Mouse (Mus musculus) embryonic facial prominence, embryonic 10.5 days (tissue): Measurements from ENCODE around the gene Tfcp2. TPM values are rescaled to one million over a fixed set of nuclear protein-coding genes. Genes with fewer than 3 reads are reported as not detected.
A peak's percentile ranks its signal among the peaks of the same experiment; 100 is the strongest.

Source experiments
- DNase-seq: peaks from one replicate; pipeline ENCODE4 v3.0.0-alpha.2; 2017; ENCODE audit warnings: low spot score
- H3K27ac ChIP-seq: fragments of 300-500 bp; sonication (generic); replicated peaks from 2 replicates; pipeline ENCODE4 v1.5.1; 2016; ENCODE audit warnings: mild to moderate bottlenecking
- H3K27me3 ChIP-seq: fragments of 300-500 bp; sonication (generic); replicated peaks from 2 replicates; pipeline ENCODE4 v1.6.1; 2016; ENCODE audit warnings: low read depth, mild to moderate bottlenecking; ENCODE audit not compliant: poor library complexity, severe bottlenecking
- H3K36me3 ChIP-seq: fragments of 300-500 bp; sonication (generic); replicated peaks from 2 replicates; pipeline ENCODE4 v1.6.1; 2016; ENCODE audit warnings: mild to moderate bottlenecking, moderate library complexity
- H3K4me1 ChIP-seq: fragments of 300-500 bp; sonication (generic); 2 replicates; pipeline ENCODE4 v1.6.1; 2016
- H3K4me3 ChIP-seq: fragments of 300-500 bp; sonication (generic); 2 replicates; pipeline ENCODE4 v1.5.1; 2016; ENCODE audit warnings: mild to moderate bottlenecking, moderate library complexity
- H3K9me3 ChIP-seq: fragments of 300-500 bp; sonication (generic); 2 replicates; pipeline ENCODE4 v1.6.1; 2016; ENCODE audit warnings: mild to moderate bottlenecking
- WGBS: fragments of 180-500 bp; shearing (Covaris S2); methylation state at CpG from one replicate; pipeline ENCODE4 v1.1.7; 2016; 5-methylcytosine and 5-hydroxymethylcytosine counted together
- polyA plus RNA-seq: library from polyadenylated mRNA; unstranded; fragments of >200 nt; fragmentation: Nextera tagmentation; extraction: Ambion mirVana; gene quantifications from 2 replicates; pipeline ENCODE4 v1.2.1, GENCODE M21; 2016

The Tfcp2 gene
- polyA plus RNA-seq, 1 experiment from 2014 or later = 38.2 TPM

DNA sequence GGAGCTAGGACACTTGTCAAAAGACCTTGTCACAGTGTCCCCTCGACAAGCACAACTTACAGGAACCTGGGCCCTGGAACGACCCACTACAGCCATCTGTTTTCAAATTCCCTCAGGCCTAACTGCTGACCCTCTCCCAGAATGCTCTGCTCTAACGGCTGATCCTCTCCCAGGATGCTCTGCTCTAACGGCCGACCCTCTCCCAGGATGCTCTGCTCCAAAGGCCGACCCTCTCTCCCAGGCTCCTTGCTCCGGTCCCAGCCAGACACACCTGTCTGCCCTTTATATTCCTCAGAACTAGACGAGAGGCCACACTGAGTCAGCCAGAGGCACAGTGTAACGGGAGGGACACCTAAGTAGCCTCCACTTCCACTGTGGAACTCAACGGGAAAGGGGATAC, 28.3 kb upstream of the Tfcp2 start:
- WGBS = 90% methylated on average over 10 of the region's 10 CpGs
- Histone ChIP-seq H3K4me1 (0 out of 2 replicates have a peak, but pooled peaks cover 4% of the 10 kb centered on the region), H3K27me3 (no peaks in the 10 kb centered on the region; the same call in 1 of the 2 replicates), H3K4me3 (no peak overlapping the region), H3K9me3 (no peaks in the 10 kb centered on the region), H3K36me3 (no peaks in the 10 kb centered on the region), H3K27ac (no peak overlapping the region)
- DNase-seq = no peak

DNA sequence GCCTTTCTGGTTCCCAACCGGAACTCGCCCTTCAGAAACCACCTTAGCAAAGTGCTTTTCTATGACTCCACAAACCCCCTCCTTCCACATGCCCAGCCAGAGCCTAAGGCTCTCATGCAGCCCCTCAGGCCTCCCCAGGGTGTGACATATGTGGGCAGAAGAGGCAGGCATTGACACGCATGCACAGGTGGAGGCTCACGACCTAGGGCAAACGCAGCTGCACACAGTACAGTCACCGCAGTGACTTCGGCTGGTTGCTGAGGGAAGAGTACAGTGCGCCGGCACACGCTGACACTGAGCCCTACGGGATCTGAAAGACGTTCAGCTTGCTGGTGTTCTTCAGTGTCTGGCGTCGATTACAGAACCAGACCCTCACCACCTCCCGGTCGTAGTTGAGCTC, 26.2 kb upstream of the Tfcp2 start:
- no peak overlapping the region for H3K27ac ChIP-seq
- 0 out of 2 replicates have a peak, but pooled peaks cover 7% of the 10 kb centered on the region for H3K4me1 ChIP-seq
- WGBS = 83% methylated on average over 16 of the region's 16 CpGs
- no peaks in the 10 kb centered on the region for H3K9me3 ChIP-seq
- no peak for DNase-seq
- no peaks in the 10 kb centered on the region for H3K27me3 ChIP-seq
- no peak overlapping the region for H3K4me3 ChIP-seq
- H3K36me3 ChIP-seq = no peaks in the 10 kb centered on the region

DNA sequence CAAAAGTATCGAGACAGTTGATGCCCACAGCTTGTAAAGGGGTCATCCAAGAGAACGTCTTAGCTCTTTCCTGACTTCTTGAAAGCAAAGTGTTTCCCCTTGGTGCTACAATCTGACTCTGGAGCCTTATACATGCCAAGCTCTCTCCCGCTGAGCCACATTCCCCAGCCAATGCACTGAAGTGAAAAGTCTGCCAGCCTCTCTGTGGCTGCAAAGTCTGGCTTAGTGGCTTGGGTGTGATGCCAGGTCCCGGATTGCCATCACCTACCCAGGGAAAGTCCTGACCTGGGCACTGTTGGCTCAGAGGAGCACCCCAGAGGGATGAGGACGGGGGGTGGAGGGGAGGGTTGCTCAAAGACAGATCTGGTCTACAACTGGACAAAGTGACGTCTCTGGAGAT, 25.0 kb upstream of the Tfcp2 start:
- 86% methylated on average over 6 of the region's 6 CpGs for WGBS
- Histone ChIP-seq H3K4me3 (no peak overlapping the region), H3K9me3 (no peaks in the 10 kb centered on the region), H3K36me3 (no peaks in the 10 kb centered on the region), H3K27me3 (no peaks in the 10 kb centered on the region), H3K4me1 (0 out of 2 replicates have a peak, but pooled peaks cover 7% of the 10 kb centered on the region), H3K27ac (no peak overlapping the region)
- no peak for DNase-seq

DNA sequence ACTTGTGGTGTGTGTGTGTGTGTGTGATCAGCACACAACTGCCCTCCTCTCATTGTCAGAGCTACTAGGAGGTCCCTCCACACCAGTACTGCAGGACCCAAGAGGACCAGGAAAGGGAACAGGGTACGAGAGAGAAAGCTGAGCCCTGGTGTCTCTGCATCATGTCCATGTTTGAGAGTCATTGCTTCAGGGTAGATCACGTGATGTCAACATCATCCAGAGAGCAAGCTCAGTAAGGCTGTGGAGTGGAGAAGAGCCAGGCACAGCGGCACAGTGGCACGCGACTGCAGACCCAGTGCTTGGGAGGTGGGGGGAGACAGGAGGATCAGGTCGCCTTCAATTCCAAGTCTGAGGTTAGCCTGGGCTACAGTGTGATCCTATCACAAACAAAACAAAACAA, 24.6 kb upstream of the Tfcp2 start:
- WGBS = 87% methylated on average over 6 of the region's 6 CpGs
- Histone ChIP-seq H3K36me3 (no peaks in the 10 kb centered on the region), H3K27me3 (no peaks in the 10 kb centered on the region), H3K4me3 (no peak overlapping the region), H3K9me3 (no peaks in the 10 kb centered on the region), H3K4me1 (0 out of 2 replicates have a peak, but pooled peaks cover 7% of the 10 kb centered on the region), H3K27ac (no peak overlapping the region)
- DNase-seq = no peak

DNA sequence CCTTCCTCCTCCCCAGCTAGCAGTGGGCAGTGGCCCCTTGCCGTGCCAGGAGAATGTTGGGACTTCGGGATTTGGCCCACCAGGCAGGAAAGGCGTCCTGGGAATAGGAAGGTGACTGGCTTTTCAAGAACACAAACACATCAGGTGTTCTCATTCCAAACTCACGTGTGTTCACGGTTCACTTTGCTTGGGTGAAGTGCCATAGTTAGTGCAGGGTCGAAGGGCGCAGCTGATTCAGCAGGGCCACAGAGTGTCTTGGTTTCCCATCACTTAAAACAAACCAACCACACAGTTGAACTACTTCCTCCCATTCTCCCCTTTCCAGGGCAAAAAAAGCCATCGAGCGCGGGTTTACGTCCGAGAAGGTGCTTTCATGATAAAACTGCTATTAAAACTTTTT, 23.6 kb upstream of the Tfcp2 start:
- Histone ChIP-seq H3K36me3 (no peaks in the 10 kb centered on the region), H3K9me3 (no peaks in the 10 kb centered on the region), H3K4me1 (0 out of 2 replicates have a peak, but pooled peaks cover 7% of the 10 kb centered on the region), H3K4me3 (no peak overlapping the region), H3K27ac (no peak overlapping the region), H3K27me3 (no peaks in the 10 kb centered on the region)
- WGBS = 85% methylated on average over 12 of the region's 12 CpGs
- DNase-seq = no peak

DNA sequence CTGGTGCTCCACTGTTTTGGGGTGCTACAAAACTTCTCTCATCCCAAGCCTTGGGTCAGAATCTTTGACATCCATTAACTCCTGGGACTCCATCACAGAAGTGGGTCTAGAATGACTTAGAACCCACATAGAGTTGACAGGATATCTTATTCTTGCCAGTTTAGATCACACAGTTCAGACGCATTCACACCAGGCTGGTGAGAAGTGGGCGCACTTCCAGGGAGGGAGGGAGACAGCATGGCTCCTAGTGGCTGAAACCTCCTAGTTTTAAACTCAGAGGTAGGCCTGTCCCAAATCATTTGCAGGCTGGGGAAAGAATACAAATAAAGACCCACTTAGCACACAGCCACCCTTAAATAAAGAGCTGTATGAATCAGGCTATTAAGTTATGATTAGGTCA, 22.6 kb upstream of the Tfcp2 start:
- Histone ChIP-seq H3K4me3 (no peak overlapping the region), H3K27ac (no peak overlapping the region), H3K9me3 (no peaks in the 10 kb centered on the region), H3K4me1 (0 out of 2 replicates have a peak, but pooled peaks cover 7% of the 10 kb centered on the region), H3K27me3 (no peaks in the 10 kb centered on the region), H3K36me3 (no peaks in the 10 kb centered on the region)
- 74% methylated on average over 2 of the region's 2 CpGs for WGBS
- no peak for DNase-seq

DNA sequence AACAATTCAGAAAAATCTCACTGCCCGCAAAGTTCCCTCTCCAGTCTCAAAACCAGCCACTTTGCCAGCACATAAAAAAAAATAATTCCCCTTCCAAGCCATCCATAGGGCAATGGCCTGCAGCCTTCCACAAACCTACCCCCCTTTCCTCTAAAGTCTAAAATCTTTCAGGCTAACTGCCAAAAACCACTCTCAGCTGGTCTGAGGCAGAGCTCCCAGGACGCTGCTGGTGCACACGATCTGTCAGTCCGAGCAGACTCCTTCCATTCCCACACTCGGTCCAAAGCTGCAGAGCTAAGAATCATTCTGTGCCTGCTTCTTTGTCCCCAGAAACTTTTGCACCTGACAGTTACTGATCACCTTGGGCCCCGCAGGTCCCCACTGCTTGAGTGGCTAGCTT, 22.1 kb upstream of the Tfcp2 start:
- Histone ChIP-seq H3K36me3 (no peaks in the 10 kb centered on the region), H3K4me1 (0 out of 2 replicates have a peak, but pooled peaks cover 7% of the 10 kb centered on the region), H3K9me3 (no peaks in the 10 kb centered on the region), H3K27ac (no peak overlapping the region), H3K4me3 (no peak overlapping the region), H3K27me3 (no peaks in the 10 kb centered on the region)
- 68% methylated on average over 6 of the region's 6 CpGs for WGBS
- DNase-seq = no peak

DNA sequence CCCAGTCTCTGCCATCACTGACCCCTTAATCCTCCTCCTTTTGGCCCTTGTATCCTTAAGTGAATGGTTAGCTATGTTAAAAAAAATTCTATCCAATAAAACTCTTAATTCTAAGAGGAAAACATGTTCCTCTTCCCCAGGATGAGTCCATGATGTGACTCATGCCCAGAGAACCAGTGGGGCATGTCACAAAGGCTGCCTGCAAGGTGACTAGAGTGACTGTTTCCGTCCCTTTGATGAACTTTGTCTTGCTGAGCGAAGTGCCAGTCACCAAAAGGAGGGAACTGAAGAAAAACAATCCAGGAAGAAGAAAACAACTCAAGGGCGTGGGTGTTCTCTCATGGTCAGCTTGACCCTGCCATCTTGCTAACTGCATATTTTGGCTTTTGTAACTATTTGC, 17.4 kb upstream of the Tfcp2 start:
- no peak for DNase-seq
- 61% methylated on average over 3 of the region's 3 CpGs for WGBS

DNA sequence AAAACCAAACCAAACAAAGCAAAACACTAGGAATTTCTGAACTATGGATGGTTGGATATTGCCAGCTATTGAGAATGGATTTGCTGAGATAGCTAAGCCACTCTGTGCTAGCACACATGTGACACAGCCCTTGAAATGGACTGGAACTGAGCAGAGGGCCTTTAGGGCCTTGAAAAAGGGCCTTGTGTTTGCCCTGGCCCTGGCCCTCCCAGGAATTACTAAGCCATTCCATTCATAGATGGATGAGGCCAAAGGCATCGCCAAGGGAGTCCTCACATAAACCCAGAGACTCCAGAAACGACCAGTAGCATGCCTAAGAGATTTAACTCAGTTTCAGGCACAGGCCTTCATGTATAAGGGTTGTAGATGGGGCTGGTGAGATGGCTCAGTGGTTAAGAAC, 14.7 kb upstream of the Tfcp2 start:
- Histone ChIP-seq H3K4me3 (no peak overlapping the region), H3K36me3 (no peaks in the 10 kb centered on the region), H3K27me3 (no peaks in the 10 kb centered on the region), H3K4me1 (no peaks in the 10 kb centered on the region), H3K27ac (no peak overlapping the region), H3K9me3 (no peaks in the 10 kb centered on the region)
- DNase-seq = no peak
- 73% methylated on average over 2 of the region's 2 CpGs for WGBS

More for the DNA sequence above, 17.4 kb upstream of the Tfcp2 start:
- no peaks in the 10 kb centered on the region for H3K36me3 ChIP-seq
- H3K4me3 ChIP-seq = no peak overlapping the region
- H3K9me3 ChIP-seq = no peaks in the 10 kb centered on the region
- H3K27ac ChIP-seq = no peak overlapping the region
- H3K27me3 ChIP-seq = no peaks in the 10 kb centered on the region
- H3K4me1 ChIP-seq = 0 out of 2 replicates have a peak, but pooled peaks cover 3% of the 10 kb centered on the region

DNA sequence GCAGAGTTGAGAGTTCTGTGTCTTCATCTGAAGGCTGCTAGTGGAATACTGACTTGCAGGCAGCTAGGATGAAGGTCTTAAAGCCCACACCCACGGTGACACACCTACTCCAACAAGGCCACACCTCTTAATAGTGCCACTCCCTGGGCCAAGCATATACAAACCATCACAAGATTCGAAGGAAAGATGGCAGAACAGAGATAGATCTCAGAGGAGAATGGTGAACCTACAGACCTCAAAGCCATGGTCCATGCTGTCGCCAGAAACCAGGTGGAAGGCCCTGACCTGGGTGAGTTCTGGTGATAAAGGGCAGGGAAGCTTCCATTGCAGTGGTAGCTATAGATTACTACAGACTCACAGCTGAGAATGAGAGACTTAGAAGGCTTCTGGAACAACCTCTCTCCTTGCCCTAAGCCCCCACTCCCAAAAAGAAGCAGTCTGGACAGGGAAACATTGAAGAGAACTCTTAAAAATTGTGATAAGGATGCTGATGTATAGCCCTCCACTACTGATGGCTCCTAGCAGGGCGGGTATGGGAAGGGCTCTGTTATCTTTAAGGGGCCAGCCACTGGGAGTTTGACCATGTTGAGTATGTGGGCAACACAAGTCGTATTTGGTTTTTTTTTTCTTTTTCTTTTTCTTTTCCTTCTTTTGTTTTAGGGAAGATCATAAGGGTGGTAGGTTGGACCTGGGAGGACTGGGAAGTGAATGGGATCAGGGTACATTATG, 6.1 kb upstream of the Tfcp2 start:
- H3K4me1 ChIP-seq = no peaks in the 10 kb centered on the region
- no peak overlapping the region for H3K27ac ChIP-seq
- no peak for DNase-seq
- no peaks in the 10 kb centered on the region for H3K27me3 ChIP-seq
- no peaks in the 10 kb centered on the region for H3K36me3 ChIP-seq
- no peaks in the 10 kb centered on the region for H3K9me3 ChIP-seq
- no peak overlapping the region for H3K4me3 ChIP-seq
- 87% methylated on average over 5 of the region's 5 CpGs for WGBS

DNA sequence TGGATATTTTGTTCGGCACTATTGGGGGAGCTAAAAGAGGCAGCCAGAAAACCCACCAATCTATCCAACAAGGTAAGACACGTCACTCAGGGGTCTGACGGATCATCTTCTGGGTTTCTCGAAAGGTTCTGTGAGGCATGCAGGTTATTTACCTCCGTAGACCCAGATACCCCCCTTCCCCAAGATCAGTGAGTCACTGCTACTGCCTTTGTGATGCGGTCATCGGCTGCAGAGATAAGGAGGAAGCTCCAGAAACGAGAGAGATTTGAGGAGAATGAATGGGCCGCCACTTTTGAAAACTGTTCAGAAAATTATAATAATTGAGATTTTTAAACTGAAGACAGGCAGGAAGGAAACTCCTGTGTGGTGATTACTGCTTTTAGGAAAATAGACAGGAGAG, 4.6 kb upstream of the Tfcp2 start:
- H3K4me3 ChIP-seq = no peak overlapping the region
- WGBS = 90% methylated on average over 9 of the region's 9 CpGs

DNA sequence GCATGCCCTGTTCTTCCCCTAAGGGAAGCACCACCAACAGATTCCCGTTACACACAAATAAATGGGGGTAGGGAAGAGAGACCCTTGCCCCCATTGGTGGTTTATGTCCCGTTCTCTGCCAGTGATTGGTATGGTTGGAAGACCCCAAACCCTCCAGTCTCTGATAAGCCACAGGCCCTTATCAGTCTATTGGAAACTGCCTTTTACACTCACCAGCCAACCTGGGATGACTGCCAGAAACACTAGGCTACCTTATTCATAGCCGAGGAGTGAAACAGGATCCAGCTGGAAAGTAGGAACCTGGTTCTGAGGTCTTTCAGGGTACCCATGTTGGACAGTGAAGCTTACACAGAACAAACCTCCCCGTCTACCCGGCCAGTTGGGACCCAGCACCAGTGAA, 4.2 kb upstream of the Tfcp2 start:
- Histone ChIP-seq H3K36me3 (no peaks in the 10 kb centered on the region), H3K9me3 (no peaks in the 10 kb centered on the region), H3K4me1 (peaks cover 8% of the 10 kb centered on the region), H3K27me3 (no peaks in the 10 kb centered on the region), H3K27ac (no peak overlapping the region), H3K4me3 (no peak overlapping the region)
- 89% methylated on average over 5 of the region's 5 CpGs for WGBS
- no peak for DNase-seq

More for the DNA sequence above, 4.6 kb upstream of the Tfcp2 start:
- no peaks in the 10 kb centered on the region for H3K36me3 ChIP-seq
- DNase-seq = no peak
- H3K9me3 ChIP-seq = no peaks in the 10 kb centered on the region
- no peak overlapping the region for H3K27ac ChIP-seq
- no peaks in the 10 kb centered on the region for H3K27me3 ChIP-seq
- H3K4me1 ChIP-seq = peaks cover 7% of the 10 kb centered on the region

DNA sequence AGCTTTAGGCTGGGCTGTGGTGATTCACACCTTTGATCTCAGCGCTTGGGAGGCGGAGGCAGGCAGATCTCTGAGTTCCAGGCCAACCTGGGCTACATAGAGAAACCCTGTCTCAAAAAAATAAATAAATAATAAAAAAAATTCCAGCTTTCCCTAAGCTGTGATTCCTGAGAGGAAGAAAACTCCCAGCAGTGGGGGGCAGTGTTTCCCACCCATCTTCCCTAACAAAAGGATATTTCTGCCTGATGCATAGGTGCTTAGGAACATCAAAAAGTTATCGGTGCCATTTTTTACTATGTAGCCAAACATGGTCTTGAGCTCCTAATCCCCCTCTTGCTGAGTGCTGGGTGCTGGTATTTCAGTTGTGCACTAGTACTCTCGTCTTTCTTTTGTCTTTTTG, 1.5 kb downstream of the Tfcp2 start:
- whole genome bisulfite sequencing = 91% methylated on average over 4 of the region's 4 CpGs
- Histone ChIP-seq H3K27me3 (no peaks in the 10 kb centered on the region), H3K27ac (no peak overlapping the region), H3K36me3 (peaks cover 51% of the 10 kb centered on the region), H3K9me3 (peaks cover 12% of the 10 kb centered on the region; the same call in 1 of the 2 replicates), H3K4me1 (peaks cover 16% of the 10 kb centered on the region), H3K4me3 (peak overlapping the region; percentile 96; the same call in 1 of the 2 replicates)
- no peak for DNase-seq
